Mouse (Mus musculus) forelimb bud, embryonic 11.5 days (tissue): ENCODE results near the gene Hoxa10.
A peak's percentile ranks its signal among the peaks of the same experiment; 100 is the strongest.

Experiments
- DNase-seq: peaks from one replicate; pipeline ENCODE4 v3.0.0-alpha.2; 2012; ENCODE audit warnings: low read depth, low spot score

Hoxa10 gene

DNA sequence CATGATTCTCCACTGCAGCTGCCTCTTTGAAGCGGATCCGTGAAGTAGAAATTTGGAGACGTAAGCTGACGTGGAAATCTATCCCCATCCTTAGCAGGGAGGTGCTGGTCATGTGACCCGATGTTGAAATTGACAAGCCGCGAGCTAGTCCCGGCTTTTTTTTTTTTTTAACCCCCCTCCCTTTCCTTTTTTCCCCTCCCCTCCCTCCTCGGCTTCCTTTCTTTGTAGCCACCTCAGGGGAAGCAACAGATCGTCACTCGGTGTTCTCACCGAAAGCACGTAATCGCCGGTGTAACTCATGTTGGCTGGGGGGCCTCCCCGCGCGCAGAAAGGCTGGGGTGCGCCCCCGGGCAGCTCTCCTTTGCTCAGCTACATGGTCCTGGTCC lies 5.1 kb upstream of the Hoxa10 start, which contains the start of gene Hoxa11:
Gene Hoxa11, minus strand, starts transcription at position 54 of the 386 bp plus-strand sequence.
- DNase-seq = peak; percentile 83

DNA sequence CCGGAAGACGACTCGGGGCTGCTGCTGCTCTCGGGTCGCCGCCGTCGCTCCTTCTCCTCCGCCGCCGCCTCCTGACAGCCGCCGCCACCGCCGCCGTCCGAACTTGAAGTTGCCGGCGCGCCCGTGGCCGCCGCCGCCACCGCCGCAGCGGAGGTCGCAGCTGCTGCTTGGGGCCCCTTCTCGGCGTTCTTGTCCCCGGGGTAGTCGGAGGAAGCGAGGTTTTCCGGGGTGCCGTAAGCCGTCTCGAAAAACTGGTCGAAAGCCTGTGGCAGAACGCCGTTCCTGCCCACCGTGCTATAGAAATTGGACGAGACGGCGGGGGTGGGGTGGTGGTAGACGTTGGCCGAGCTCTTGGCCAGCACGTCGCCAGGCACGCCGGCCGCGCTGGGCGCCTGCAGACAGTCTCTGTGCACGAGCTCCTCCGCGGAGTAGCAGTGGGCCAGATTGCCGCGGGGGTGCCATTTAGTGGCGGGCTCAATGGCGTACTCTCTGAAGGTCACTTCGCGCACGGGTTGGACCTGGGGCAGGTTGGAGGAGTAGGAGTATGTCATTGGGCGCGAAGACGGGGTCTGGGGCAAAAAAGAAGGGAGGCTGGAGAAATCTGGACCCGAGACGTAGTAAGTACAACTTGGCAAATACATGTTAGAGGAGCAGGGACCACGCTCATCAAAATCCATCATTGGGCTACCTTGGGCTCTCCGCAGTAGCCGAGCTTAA lies 4.5 kb upstream of the Hoxa10 start:
- no peak for DNase-seq

DNA sequence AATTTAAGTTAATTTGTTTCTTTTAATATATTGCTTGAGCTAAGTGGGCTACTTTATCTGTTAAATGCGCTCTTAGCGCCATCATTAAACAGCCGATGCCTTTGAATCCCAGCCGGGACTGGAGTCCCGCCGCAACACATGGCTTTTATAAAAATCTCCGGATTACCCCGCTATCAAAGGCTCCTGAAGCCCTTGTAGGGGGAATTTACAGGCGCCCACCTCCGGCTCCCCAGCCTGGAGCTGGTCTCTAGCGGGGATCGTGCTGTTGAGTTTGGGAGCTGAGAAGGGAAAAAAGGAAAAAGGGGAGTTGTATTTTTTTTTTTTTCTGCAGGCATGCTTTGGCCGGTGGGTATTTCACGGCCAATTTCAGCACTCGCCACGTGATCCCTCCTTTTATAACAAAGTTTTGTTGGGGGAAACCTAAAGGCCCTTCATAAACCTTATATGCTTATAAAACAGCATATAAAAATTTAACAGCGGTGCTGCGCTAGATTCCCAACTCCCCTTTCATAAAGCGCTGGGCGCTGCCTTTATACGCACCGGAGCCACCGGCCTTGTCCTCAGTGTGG lies 3.9 kb upstream of the Hoxa10 start:
- DNase-seq = no peak

DNA sequence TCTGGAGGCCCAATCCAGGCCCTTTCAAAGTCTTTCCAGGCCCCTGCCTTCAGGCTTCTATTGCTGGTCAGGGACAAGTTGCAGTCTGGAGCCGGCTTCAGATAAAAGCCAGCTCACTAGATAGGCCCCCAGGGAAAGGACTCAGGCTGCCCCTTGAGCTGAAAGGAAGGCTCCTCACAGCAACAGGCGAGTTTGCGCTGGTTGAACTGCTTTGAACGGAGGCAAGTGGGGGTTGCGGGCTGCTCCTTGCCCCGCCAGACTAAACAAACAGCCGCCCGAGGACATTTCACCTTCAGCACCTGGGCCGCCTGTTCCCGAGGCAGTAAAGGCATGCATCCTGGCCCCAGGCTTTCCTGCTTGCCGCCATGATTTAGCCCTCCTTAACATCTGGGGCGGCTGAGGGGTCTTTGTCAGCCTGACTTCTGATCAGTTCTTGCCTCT lies 3.0 kb upstream of the Hoxa10 start:
- no peak for DNase-seq

DNA sequence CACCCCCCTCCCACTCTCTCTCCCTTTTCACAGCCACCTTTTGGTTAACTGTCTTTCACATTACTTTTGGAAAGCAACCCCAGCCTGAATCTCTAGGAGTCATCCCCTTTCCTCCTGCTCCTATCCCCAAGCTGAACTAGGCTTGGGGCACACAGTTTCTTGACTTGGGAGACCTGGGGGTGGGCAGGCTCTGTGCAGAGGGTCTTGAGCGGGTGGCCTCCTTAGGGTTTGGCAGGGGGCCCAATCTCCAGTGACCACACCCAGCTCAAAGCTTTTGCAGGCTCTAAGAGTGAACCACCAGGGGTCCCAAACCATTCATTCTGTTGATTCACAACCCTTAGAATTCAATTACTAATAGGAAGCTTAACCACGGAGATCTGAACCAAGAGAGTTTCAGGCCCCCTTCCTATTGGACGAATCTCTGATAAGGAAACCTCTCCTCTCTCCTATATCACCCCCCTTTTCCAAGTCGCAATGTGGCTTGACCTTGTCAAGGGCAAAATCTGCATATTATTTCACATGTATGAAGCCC lies 2.2 kb upstream of the Hoxa10 start:
- DNase-seq = no peak

DNA sequence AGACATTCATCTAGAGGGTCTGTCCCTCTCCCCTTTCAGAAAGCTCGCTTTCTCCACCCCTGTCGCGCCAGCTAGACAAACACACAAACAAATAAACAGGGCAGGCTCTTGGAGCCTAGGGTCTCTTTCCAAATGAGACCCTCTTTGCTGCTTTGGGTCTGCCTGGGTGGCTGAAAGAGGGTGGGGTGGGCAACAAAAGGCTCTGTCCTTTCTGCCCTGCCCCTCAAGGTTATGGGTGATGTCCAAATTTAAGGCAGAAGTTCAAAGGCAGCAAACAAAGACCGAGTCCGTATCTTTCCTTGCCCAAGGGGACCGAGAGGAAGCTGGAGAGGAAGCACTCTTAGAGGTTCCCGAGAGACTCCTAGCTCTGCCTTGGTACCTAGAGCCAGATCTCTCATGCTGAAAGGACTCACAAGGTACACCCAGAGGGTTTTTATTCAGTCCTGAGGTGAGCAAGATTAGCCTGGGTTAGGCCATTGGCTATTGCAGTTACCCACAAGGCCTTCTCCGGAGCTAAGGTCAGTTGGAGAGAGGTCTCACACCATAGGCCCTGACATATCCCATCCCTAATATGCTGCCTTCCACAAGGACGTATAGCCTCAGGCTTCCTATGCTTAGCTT lies 457 bp upstream of the Hoxa10 start:
- DNase-seq = no peak

DNA sequence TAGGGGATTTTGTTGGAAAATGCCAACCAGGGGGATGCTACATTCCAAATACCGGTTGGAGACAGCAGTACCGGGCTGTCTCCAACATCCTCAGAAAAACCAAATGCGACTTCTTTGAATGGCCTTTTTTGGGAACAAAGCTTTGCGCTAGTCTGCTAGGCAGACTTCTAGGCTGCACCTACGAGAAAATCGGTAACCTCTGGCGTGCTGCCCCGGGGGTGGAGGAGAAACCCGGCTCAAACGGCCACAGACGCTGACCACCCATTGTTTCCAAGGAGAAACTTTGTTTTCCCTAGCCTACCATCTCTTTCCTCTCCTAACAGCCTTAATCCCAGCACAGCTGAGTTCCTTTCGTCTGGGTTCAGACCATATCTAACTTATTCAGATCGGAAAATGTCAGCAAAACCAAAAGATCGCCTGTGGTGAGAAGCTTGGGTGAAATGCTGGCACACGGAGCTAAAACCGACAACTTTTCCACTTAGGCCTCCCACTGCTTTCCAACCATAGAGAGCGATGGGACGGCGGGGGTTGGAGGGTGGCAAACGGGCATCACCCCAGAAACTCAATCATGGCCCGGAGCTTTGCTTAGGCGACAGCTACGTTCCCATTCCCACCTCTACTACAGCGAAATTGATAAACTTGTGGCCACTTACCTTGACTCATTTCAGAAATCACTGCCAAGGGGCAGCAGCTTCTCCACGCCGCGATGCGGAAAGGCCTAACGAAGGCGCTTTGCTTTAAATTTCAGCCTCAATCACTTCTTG lies 847 bp downstream of the Hoxa10 start:
- DNase-seq = no peak

DNA sequence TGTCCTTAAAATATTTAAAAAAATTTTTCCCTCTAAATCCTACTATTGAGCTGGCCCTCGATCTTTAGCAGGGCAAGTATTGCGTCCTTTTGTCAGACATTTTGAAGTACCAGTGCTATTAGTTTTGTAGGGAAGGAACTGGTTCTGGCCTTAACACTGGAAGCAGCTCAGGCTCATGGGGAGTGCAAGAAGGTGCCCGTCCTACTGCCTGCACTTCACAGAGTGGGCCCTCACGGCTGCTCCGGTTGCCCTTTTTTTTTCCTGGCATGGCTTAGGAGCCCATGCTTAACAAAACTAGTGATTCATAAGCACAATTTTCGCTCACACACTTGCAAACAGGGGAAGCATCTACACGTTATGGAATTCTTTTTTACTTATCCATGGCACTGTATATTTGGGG lies 1.7 kb downstream of the Hoxa10 start:
- DNase-seq = no peak

DNA sequence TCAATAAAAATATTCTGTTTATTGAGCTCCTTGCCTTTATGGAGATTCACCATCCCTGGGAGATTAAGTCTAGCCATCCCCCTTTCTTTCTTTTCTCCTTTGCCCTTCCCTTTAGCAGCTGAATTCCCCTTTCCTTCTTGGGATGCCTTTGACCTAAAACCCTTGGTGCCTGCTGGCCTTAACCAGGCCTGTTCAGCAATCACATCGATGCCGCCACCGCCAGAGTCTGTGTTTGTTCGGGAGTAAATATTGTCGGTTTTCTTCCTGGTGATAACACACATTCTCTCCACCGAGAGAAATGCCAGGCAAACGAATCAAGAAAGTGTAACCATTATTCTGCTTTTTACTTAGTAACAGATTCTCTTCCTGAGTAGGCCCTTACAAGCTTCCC lies 2.5 kb downstream of the Hoxa10 start:
- DNase-seq = no peak

DNA sequence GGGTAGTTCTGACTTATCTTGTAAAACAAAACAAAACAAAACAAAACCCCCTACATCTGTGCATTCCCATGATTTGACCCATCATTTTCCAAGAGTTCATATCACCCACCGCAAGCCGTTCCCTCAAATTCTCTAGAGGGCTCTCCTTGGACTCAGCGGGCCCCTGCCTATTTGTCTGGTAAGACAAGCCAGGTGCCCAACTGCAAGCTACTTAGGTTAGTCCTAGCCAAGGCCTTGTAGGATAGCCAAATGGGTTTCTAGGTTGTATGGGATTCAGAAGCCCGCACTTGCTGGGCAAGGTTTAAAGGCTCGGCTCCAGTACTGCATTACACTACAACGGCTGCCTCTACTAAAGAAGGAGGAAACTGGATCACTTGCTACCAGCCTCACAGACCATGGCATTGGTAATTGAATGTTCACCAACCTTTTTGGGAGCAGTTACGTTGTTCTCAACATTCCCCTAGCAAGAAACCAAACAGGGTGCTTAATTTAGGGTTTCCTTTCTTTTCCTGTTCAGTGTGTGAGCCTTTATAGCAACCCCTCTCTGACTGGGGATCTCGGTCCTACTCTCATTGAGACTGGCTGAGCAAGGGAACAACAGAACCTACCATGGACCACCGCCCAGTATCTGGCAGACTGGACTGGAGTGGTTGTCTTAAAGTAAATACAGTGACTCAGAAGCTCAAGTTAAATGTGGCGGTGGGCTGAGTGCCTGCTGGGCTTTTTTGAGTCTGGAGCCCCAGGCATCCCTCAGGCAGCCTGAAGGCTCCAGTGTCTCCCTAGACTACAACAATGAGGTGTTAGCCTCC lies 3.1 kb downstream of the Hoxa10 start:
- DNase-seq = no peak

DNA sequence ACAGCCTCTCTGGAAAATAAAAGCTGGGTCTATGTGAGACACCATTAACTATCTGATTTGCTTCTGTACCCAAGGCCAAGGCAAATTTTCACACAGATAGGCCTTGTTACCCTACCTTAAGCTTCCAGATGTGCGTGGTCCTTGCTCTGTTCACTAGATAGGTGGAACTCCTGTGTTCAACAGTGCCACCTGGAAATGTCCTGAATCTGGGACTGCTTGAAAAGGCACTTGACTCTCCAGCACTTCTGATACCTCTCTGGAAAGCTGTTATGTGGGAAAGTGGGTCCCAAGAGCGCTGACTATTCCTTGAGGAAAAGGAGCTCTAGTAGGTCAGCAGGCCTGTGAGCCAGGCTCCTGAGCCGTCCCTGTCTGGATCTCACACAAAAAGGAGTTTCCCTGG lies 3.8 kb downstream of the Hoxa10 start:
- no peak for DNase-seq

DNA sequence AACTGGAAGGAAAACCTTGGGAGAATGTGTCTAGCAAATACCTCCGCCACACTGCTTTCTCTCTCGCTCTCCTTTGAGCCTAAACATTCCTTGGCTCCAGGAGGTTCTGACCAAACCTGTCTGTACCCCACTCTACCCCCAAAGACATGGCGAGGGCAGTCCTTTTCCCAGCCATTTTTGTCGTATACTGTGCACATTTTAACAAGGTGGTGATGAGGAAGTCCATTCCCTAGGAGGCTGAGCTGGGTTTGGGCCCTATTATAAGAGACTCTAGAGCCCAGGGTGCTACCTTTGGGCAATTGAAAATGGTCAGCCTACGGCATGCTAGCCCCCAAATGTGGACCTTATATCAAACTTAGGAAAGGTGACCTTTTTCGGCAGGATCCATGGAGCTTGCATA lies 4.8 kb downstream of the Hoxa10 start:
- DNase-seq = no peak

DNA sequence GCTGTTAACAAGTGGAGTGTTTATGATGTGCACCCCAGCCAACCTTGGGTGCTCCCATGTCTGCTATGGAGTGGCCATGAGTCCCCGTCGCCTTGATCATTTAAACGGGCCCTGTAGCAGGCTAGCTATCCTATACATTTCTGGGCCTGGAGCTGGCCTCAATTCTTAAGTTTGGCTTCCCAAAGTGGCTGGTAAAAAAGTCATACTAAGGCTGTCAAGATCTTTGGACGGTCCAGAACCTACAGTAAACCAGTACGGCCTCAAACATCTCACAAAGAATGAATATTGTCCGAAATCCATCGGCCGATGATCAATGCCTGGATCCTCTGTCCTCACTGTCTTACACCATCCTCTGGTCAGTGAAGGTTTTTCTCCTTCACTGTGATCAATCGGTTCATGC lies 5.4 kb downstream of the Hoxa10 start:
- DNase-seq = no peak

DNA sequence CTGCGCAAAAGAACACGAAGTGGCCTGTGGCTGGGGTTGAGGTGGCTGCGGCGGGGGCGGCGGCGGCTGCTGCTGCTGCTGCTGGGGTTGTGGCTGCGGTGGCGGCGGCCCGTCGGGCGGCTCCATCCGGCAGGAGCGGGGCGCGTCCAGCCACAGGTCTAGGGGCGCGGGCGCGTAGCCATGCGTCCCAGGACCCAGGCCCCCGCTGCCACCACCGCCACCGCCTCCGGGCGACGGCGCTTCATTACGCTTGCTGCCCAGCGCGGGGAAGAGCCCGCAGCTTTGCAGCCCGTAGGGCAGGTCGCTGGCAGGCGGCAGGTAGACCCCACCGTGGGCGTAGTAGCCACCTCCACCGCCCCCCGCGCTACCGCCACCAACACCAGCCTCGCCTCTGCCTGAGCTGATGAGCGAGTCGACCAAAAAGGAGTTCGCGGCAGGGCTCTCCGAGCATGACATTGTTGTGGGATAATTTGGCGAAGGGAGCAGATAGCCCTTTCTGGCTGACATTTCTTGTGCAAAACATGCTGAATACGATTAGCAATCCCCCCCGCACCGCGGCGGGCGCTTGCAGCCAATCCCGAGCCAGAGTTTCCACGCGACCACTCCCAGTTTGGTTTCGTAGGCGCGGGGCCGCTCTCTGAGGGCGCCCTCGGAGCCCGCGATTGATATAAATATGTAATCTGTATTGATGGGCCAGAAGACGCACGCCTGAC lies 6.1 kb downstream of the Hoxa10 start:
- peak; percentile 86 for DNase-seq

DNA sequence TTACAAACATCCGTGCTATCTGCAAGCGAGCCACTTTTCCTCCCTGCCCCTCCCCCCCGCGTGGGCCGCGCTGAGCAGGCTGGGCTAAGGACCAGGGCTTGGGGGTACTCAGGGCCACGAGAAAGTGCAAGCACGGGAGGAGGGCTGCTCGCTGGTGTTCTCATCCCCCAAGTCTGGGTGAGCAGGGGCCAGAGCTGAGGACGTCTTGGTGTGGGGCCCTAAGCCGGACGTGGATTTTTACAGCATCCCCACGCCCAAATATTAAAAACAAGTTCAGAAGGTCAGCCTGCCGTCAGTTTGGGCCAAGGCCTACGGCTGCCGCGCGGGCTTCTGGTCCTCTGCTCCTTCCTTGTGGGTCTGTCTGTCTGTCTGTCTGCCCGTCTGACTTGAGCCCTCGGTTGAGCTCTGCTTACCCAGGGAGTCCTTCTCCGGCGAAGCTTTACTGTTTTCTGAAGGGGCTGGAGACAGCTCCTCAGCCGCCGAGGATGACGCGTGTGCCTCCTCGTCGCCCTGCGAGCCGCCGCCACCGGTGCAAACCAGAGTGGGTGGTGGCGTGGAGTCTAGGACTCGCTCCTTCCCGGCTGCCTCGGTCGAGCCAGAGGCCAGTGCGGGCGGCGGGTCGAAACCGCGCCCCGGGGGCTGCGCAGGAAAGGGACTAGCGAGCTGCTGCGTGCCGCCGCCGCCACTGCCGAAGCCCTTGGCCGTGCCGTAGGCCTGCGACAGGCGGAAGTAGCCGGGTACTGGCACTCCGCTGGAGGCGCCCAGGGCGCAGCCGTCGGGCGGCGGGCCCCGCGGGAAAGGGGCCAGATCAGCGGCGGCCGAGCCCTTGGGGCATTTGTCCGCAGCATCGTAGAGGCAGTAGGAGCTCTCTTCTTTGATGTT lies 6.9 kb downstream of the Hoxa10 start:
- DNase-seq = no peak

DNA sequence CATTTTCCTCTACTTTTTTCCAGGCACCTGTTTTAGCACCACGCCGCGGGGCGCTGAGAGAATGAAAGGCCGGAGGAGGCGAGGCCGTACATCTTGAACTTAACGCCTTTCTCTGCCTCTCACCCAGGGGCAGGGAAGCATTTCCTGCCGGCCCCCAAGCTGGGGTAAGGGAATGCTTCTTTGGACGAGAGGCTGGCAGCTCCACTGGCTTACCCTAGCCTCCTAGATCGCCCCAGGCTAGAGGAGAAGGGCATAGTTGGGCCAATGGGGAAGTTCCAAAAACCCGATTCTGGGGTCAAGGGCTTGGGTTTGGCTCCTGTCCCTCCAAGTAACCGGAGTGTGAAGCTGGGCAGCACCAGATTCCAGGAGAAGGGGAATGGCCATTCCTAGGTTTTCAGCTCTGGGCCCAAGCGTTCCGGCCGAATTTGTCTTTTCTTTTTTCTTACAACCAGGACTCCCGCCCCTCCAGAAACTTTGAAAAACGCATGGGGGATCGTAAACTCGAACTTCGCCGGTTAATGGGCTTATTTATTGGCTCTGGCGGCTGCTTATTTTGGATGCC lies 7.6 kb downstream of the Hoxa10 start:
- no peak for DNase-seq

DNA sequence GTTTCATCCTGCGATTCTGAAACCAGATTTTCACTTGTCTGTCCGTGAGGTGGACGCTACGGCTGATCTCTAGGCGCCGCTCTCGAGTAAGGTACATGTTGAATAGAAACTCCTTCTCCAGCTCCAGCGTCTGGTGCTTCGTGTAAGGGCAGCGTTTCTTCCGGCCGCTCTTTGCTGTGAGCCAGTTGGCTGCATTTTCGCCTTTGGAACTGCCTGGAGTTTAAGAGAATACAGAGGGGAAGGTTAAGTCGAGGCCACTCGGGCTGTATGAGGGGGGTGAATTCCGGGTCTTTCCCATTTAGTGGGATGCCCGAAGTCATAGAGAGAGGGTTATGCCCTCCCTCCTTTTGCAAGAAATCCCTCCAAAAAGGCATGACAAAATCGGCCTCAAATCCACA lies 8.1 kb downstream of the Hoxa10 start:
- no peak for DNase-seq

DNA sequence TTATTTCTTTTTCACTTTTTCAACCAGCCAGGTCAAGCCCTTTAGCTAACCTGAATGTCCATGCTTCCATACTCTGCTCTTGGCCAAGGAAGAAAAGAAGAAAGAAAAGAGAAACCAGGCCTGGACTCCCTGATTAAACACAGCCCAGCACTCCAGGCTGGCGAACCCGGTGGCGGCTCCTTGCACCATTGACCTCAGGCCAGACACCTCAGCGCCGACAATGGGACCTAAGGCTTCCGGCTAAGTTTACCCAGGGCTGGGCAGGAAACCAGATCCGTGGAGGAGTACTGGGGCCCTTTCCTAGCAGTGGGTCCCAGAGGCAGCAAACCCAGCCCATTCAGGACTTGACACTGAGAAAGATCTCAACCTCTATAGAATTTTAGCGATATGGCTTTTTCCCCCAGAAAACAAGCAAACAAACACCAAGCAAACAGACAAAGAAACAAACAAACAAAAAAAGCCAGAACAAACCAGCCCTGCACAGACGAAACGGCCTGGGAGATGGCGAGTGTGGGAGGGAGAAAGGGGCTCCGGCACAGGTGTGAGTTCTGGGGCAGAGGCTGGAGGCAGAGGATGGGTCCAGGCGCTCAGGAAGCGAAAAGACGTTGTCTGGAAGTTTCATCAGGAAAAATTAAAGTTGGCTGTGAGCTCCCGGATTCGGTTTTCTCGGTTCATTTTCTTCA lies 8.6 kb downstream of the Hoxa10 start:
- DNase-seq = no peak
